Comparison of ENCODE assay signal across 1 mouse cellular context in genomic region chr16:17481465-17481864, GRCm38 (mm10).
TF ChIP-seq lines count a peak whose summit lies in the region.

No protein-coding gene starts in this region.

TF ChIP-seq in MEL, 35 proteins besides CTCF, POLR2A, EP300 and RAD21:
- TF ChIP-seq MYB (IDR thresholded peaks at IDR 0.05; ENCODE audit: low read depth, low read length) (peak; percentile 67; the same call in 1 of the 2 replicates), HCFC1 (IDR thresholded peaks at IDR 0.05; ENCODE audit: low read depth, low read length) (0 out of 2 replicates have a peak, but pooled peaks have one; percentile 24), GABPA (IDR thresholded peaks at IDR 0.05; ENCODE audit: low read depth, low read length) (no peak), RCOR1 (IDR thresholded peaks at IDR 0.05; ENCODE audit: low read depth, low read length) (peak; percentile 96), ZNF384 (IDR thresholded peaks at IDR 0.05; ENCODE audit: low read depth, low read length) (no peak), ZC3H11A (IDR thresholded peaks at IDR 0.05; ENCODE audit: low read depth, low read length) (no peak), ZKSCAN1 (IDR thresholded peaks at IDR 0.05; ENCODE audit: low read depth, low read length) (no peak), USF1 (IDR thresholded peaks at IDR 0.05; ENCODE audit: low read depth, low read length) (no peak), ZMIZ1 (IDR thresholded peaks at IDR 0.05; ENCODE audit: low read depth, low read length) (no peak), TCF12 (IDR thresholded peaks at IDR 0.05; ENCODE audit: low read depth, low read length) (peak; percentile 90), SIN3A (IDR thresholded peaks at IDR 0.05; ENCODE audit: low read length) (peak; percentile 76), ELF1 (IDR thresholded peaks at IDR 0.05; ENCODE audit: low read depth, low read length) (no peak), TBP (IDR thresholded peaks at IDR 0.05; ENCODE audit: low read depth, low read length) (no peak), MAFK (IDR thresholded peaks at IDR 0.05; ENCODE audit: borderline replicate concordance, low read depth, low read length) (peak; percentile 80; the same call in 1 of the 2 replicates), USF2 (IDR thresholded peaks at IDR 0.05; ENCODE audit: borderline replicate concordance in 1 of 2, insufficient read depth in 1 of 2, low read depth in 1 of 2, low read length in 2 of 2) (no peak), POLR2AphosphoS2 (IDR thresholded peaks at IDR 0.05; ENCODE audit: low read length) (no peak), POLR2AphosphoS5 (IDR thresholded peaks at IDR 0.05; ENCODE audit: borderline replicate concordance, low read depth, low read length) (no peak), E2F4 (IDR thresholded peaks at IDR 0.05; ENCODE audit: borderline replicate concordance, low read depth, low read length) (no peak), NELFE (IDR thresholded peaks at IDR 0.05; ENCODE audit: low read depth, low read length) (no peak), TAL1 (IDR thresholded peaks at IDR 0.05; ENCODE audit: low read length) (peak; percentile 37; the same call in 1 of the 2 replicates), UBTF (IDR thresholded peaks at IDR 0.05; ENCODE audit: borderline replicate concordance, insufficient read depth, low read depth, low read length) (no peak), MXI1 (IDR thresholded peaks at IDR 0.05; ENCODE audit: low read depth, low read length) (peak; percentile 60; the same call in 1 of the 2 replicates), NRF1 (IDR thresholded peaks at IDR 0.05; ENCODE audit: insufficient read depth, low read depth, low read length, poor library complexity, severe bottlenecking) (no peak), JUND (IDR thresholded peaks at IDR 0.05; ENCODE audit: low read depth, low read length) (peak; percentile 28; the same call in 1 of the 2 replicates), GATA1 (IDR thresholded peaks at IDR 0.05; ENCODE audit: low read depth, low read length) (peak; percentile 95), MEF2A (IDR thresholded peaks at IDR 0.05; ENCODE audit: extremely low read depth, insufficient replicate concordance, low read depth, low read length, poor library complexity, severe bottlenecking) (no peak), BHLHE40 (IDR thresholded peaks at IDR 0.05; ENCODE audit: borderline replicate concordance, low read depth, low read length) (peak; percentile 57; the same call in 1 of the 2 replicates), MAX (IDR thresholded peaks at IDR 0.05; ENCODE audit: low read length) (no peak), MYC (IDR thresholded peaks at IDR 0.05; ENCODE audit: low read depth, low read length) (no peak), CHD1 (IDR thresholded peaks at IDR 0.05; ENCODE audit: low read depth, low read length) (no peak), SMC3 (IDR thresholded peaks at IDR 0.05; ENCODE audit: low read depth, low read length) (no peak), ETS1 (IDR thresholded peaks at IDR 0.05; ENCODE audit: low read depth, low read length) (peak; percentile 84), MAZ (IDR thresholded peaks at IDR 0.05; ENCODE audit: low read depth, low read length) (no peak)
